Mouse (Mus musculus) cortical plate, adult 2 months (tissue): ENCODE data around the gene Nxph4. TPM values are rescaled to one million over a fixed set of nuclear protein-coding genes. Genes with fewer than 3 reads are reported as not detected.
A peak's percentile ranks its signal among the peaks of the same experiment; 100 is the strongest.

Source experiments
- H3K27ac ChIP-seq: fragments of 200-500 bp; 2 replicates; pipeline ENCODE4 v1.5.1; 2012; ENCODE audit warnings: low read length, control low read depth, inconsistent platforms; ENCODE audit not compliant: insufficient read depth
- H3K4me1 ChIP-seq: fragments of 200-500 bp; 2 replicates; pipeline ENCODE4 v1.6.1; 2011; ENCODE audit warnings: low read length; ENCODE audit not compliant: control insufficient read depth, insufficient read depth
- H3K4me3 ChIP-seq: fragments of 200-500 bp; 2 replicates; pipeline ENCODE4 v1.5.1; 2011; ENCODE audit warnings: mild to moderate bottlenecking, low read length, control low read depth; ENCODE audit not compliant: insufficient read depth
- CTCF ChIP-seq: fragments of 200-500 bp; IDR thresholded peaks from 2 replicates; pipeline ENCODE4 v1.5.1; 2011; ENCODE audit warnings: mild to moderate bottlenecking, control low read depth, low read length; ENCODE audit not compliant: insufficient read depth; ENCODE audit errors: extremely low read depth
- POLR2A ChIP-seq: fragments of 200-500 bp; IDR thresholded peaks from 2 replicates; pipeline ENCODE4 v1.6.1; 2011; ENCODE audit warnings: mild to moderate bottlenecking, low read length, control low read depth; ENCODE audit not compliant: insufficient read depth; ENCODE audit errors: extremely low read depth
- polyA plus RNA-seq: library from polyadenylated mRNA; depleted of rRNA; stranded (reverse); fragments of >200 nt; gene quantifications from 2 replicates; pipeline ENCODE4 v1.2.3, GENCODE M21; 2012

The Nxph4 gene
- polyA plus RNA-seq, 1 experiment: 3.0 TPM

DNA sequence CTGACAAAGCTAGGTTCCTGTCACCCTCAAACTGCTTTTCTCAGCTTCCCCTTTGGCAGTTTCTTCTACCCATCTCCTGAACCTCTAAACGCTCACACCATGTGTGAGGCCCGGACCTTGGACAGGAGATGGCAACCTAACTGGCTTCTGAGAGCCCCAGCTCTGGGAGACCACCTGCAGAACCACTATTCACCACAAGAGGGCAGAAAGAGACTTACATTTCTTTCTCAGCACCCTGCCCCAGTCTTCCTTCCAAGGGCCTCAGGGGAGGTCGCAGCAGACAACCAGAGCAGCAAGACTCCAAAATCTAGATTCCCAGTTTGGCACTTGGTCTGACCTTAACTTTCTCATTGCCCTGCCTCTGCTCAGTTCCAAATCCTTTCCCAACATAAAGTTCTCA, 35.1 kb upstream of the Nxph4 start:
- H3K27ac ChIP-seq: no peak overlapping the region
- no peak overlapping the region for H3K4me3 ChIP-seq
- peaks cover 2% of the 10 kb centered on the region; the same call in 1 of the 2 replicates for H3K4me1 ChIP-seq
- TF ChIP-seq CTCF: peak; percentile 68
- TF ChIP-seq POLR2A: no peak

DNA sequence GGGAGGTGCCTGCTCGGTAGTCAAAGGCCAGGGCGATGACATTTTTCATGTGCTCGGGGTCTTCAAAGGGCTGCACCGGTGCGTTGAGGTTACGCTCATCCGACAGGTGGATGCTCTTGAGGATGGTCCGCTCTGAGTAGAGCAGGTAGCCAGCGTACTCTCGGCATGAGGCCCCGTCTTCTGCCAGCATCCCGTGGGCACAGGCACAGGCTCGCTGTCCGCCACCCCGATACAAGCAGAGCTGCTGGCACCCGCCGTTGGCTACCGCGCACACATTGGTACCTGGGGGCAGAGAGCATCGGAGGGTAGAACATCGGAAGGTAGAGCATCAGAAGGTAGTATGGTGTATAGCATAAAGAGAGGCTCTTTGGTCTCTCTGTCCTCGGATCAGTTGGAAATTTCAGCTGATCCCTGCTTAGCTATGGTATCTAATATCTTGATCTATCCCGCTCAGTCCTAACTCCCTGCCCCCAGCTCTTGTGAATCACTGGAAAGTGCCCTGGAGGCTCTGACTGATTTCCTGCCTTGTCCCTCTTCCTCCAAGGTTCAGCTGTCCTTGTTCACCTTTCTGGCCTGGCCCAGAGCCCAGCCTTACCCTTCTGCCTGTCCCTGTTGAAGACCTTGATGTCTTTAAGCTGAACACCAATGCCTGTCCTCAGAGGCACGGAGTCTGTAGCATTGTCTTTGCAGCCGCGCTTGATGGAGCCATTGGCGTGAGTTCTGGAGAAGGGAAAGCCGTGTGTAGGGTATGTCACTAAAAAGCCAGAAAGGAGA, 32.4 kb upstream of the Nxph4 start:
- no peak overlapping the region for H3K27ac ChIP-seq
- no peak for TF ChIP-seq POLR2A
- no peak for TF ChIP-seq CTCF
- peaks cover 3% of the 10 kb centered on the region; the same call in 1 of the 2 replicates for H3K4me1 ChIP-seq
- H3K4me3 ChIP-seq: no peak overlapping the region

DNA sequence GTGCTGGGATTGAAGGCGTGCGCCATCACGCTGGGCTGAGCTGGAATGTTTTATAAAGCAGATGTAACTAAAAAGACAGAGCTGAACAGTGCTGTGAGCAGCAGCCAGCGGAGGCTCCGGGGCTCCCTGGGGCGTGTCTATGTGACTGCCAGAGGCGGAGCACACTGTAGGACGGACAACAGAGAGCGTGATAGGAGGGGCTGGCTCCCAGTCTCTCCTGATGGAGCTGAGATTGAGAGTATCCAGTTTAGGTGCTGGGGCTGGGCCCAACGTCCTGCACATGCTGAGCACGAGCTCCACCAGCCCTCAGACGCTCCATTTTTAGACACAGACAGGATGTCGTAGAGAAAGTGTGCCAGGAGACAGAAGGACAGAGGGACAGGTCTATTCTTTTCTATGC, 29.9 kb upstream of the Nxph4 start:
- Histone ChIP-seq H3K4me1 (peaks cover 3% of the 10 kb centered on the region; the same call in 1 of the 2 replicates), H3K27ac (no peak overlapping the region), H3K4me3 (no peak overlapping the region)
- TF ChIP-seq CTCF: no peak
- no peak for TF ChIP-seq POLR2A

DNA sequence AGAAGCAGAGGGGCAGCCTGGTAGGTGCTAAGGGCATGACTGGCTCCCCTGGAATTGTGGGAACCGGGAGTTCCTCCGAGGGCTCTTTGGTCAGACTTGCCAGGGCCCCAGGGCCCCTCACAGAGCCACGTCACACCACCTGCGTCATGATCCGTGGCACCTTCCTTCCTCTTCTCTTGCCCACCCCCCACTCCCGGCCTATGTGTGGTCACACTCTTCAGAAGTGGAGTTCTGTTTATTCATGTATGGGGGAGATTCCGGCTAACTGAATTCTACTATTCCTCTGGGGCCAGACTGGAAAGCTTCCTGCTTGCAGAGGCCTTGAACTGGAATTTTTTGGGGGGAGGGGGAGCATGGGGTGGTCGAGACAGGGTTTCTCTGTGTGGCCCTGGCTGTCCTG, 29.5 kb upstream of the Nxph4 start:
- no peak overlapping the region for H3K27ac ChIP-seq
- H3K4me3 ChIP-seq: no peak overlapping the region
- peaks cover 3% of the 10 kb centered on the region; the same call in 1 of the 2 replicates for H3K4me1 ChIP-seq
- no peak for TF ChIP-seq POLR2A
- no peak for TF ChIP-seq CTCF

DNA sequence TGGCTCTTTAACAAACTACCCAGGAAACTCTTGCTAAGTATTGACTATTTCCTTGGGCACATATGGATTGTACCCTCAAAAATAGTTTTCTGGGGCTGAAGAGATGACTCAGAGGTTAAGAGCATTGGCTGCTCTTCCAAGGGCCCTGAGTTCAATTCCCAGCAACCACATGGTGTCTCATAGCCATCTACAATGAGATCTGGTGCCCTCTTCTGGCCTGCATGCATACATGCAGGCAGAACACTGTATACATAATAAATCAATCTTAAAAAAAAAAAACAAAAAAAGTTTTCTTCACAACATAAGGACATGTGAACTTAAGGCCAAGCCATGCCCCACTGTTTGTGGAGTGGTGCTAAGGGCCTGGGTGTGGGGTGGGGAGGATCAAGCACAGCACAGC, 26.8 kb upstream of the Nxph4 start:
- H3K27ac ChIP-seq: no peak overlapping the region
- TF ChIP-seq CTCF (0 out of 2 replicates have a peak, but pooled peaks have one; percentile 19), POLR2A (no peak)

DNA sequence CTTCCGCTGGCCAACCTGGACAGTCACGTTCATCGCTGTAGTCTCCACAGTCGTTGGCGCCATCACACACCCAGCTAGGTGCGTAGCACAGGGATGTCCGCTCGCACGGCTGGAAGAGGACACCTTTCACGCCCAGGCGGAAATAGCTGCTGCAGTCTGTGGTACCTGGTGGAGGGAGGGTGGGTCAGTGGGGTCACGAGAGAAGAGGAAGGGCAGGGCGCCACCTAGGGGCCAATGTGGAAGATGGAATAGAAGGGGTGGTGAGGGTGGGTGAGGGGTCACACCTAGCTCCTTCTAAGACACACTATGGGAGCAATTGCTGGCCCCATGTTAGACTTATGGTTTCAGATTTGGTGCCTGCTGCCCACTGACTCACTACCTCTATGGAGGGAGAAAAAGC, 23.0 kb upstream of the Nxph4 start:
- Histone ChIP-seq H3K4me1 (no peaks in the 10 kb centered on the region), H3K27ac (no peak overlapping the region), H3K4me3 (no peak overlapping the region)
- no peak for TF ChIP-seq POLR2A
- TF ChIP-seq CTCF: no peak

More for the DNA sequence above, 26.8 kb upstream of the Nxph4 start:
- no peak overlapping the region for H3K4me3 ChIP-seq
- H3K4me1 ChIP-seq: peaks cover 3% of the 10 kb centered on the region; the same call in 1 of the 2 replicates

DNA sequence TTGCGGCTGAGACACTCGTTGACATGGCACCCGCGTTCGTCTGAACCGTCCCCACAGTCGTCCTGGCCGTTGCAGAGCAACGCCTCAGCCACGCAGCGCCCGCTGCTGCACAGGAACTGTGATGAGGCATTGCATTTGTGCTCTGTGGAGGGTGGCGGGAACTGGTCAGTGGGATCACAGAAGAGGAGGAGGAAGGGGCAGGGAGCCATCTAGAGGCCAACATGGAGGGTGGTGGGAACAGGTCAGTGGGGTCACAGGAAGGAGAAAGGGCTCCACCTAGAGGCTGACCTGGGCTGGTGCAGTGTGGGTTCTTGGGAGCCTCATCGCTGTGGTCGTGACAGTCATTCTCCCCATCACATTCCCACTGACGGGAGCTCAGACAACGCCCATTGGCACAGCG, 21.3 kb upstream of the Nxph4 start:
- no peak overlapping the region for H3K4me3 ChIP-seq
- no peaks in the 10 kb centered on the region for H3K4me1 ChIP-seq
- peak; percentile 58 for TF ChIP-seq CTCF
- TF ChIP-seq POLR2A: no peak
- H3K27ac ChIP-seq: no peak overlapping the region

DNA sequence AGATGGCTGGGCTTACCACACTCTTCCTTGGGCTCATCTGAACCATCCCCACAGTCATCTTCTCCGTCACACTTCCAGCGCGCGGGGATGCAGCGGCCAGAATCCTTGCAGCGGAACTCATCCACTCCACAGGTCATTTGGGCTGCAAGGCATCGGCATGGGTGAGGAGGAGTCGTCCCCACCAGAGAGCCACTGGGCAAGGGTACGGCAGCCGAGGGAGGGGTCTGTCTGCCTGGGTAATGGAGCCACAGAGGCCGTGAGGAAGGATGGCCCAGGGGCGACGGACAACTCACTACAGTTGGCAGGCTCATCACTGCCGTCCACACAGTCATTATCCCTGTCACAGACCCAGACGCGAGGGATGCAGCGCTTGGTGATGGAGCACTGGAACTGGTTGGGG, 15.5 kb upstream of the Nxph4 start:
- TF ChIP-seq POLR2A (no peak), CTCF (no peak)
- Histone ChIP-seq H3K4me3 (no peak overlapping the region), H3K4me1 (no peaks in the 10 kb centered on the region), H3K27ac (no peak overlapping the region)

DNA sequence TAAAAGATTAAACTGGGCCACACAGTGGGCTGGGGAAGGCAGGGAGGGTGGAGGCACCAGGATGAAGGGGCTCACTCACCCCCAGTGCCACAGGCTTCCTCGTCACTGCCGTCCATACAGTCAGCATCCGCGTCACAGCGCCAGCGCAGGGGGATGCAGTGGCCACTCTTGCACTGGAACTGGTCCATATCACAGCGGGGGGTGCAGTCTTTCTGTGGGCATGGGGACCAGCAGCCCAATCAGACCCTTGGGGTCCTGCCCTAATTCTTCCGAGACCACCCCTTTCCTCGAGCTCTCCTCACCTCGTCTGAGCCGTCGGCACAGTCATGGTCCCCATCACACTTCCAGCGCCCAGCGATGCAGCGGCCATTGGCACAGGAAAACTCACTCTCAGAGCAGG, 13.9 kb upstream of the Nxph4 start:
- Histone ChIP-seq H3K4me1 (no peaks in the 10 kb centered on the region), H3K4me3 (no peak overlapping the region), H3K27ac (no peak overlapping the region)
- TF ChIP-seq CTCF (no peak), POLR2A (no peak)

DNA sequence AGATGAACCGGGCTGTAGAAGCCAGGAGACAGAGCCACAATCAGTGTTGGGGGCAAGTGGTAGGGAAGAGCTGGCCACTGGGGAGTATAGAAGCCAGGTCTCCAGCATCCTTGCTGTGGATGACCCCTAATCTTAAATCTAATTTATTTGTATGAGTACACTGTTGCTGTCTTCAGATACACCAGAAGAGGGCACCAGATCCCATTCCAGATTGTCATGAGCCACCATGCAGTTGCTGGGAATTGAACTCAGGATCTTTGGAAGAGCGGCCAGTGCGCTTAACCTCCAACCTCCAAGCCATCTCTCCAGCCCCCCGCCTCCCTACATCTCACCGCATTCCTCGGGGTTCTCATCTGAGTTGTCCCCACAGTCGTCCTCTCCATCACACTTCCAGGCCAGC, 12.1 kb upstream of the Nxph4 start:
- no peak overlapping the region for H3K4me3 ChIP-seq
- H3K27ac ChIP-seq: no peak overlapping the region
- TF ChIP-seq CTCF: peak; percentile 15; the same call in 1 of the 2 replicates
- TF ChIP-seq POLR2A: no peak
- no peaks in the 10 kb centered on the region for H3K4me1 ChIP-seq
